Mouse (Mus musculus) large intestine, adult 2 months (tissue): ENCODE data around the gene Gusb. TPM values are rescaled to one million over a fixed set of nuclear protein-coding genes. Genes with fewer than 3 reads are reported as not detected.

Experiments used
- polyA plus RNA-seq: library from polyadenylated mRNA; depleted of rRNA; stranded (reverse); fragments of >200 nt; gene quantifications from 2 replicates; pipeline ENCODE4 v1.2.3, GENCODE M21; 2012; rRNA removed

The Gusb gene
- polyA plus RNA-seq, 1 experiment: 25.9 TPM

Other genes starting within 250 kb of the Gusb start
- 9.0 and 11.4 TPM in 2 replicates for gene Psph, start 215.6 kb downstream of the Gusb start, polyA plus RNA-seq
- 6.9 and 7.6 TPM in 2 replicates for gene Sumf2, start 156.1 kb downstream of the Gusb start, polyA plus RNA-seq
- gene Chchd2, start 115.6 kb downstream of the Gusb start, polyA plus RNA-seq: 876 and 1,051 TPM in 2 replicates
- gene Zbed5, start 107.3 kb downstream of the Gusb start, polyA plus RNA-seq: 0.17 and 0.41 TPM in 2 replicates
- gene Phkg1, start 104.5 kb downstream of the Gusb start, polyA plus RNA-seq: 0.27 and 0.31 TPM in 2 replicates
- gene Nupr1l, start 94.5 kb downstream of the Gusb start, polyA plus RNA-seq: 1.4 and 1.9 TPM in 2 replicates
- gene Vkorc1l1, start 61.1 kb downstream of the Gusb start, polyA plus RNA-seq: 19.2 and 19.7 TPM in 2 replicates
- gene Asl, start 26.2 kb upstream of the Gusb start, polyA plus RNA-seq: 34.7 and 39.6 TPM in 2 replicates
- 13.1 and 13.4 TPM in 2 replicates for gene Crcp, start 26.2 kb upstream of the Gusb start, polyA plus RNA-seq
- 6.9 and 7.7 TPM in 2 replicates for gene Tpst1, start 70.3 kb upstream of the Gusb start, polyA plus RNA-seq
- gene Kctd7, start 141.8 kb upstream of the Gusb start, polyA plus RNA-seq: 1.3 and 1.5 TPM in 2 replicates
- 11.7 and 16.7 TPM in 2 replicates for gene Rabgef1, start 168.7 kb upstream of the Gusb start, polyA plus RNA-seq
- gene Tmem248, start 214.0 kb upstream of the Gusb start, polyA plus RNA-seq: 24.4 and 26.2 TPM in 2 replicates